Mouse (Mus musculus): ENCODE results near the gene Cela2a. TPM values are rescaled to one million over a fixed set of nuclear protein-coding genes. Genes with fewer than 3 reads are reported as not detected.

Gene Cela2a
- total RNA-seq, 1 experiment from 2014 or later = not detected

- ATAC-seq (replicated peaks; ENCODE audit: low read depth, poor library complexity, severe bottlenecking) = no peak
Observed at GRCm38 (mm10) chr4:141810975-141811374, 15.0 kb downstream of the Cela2a start.

GRCm38 (mm10) chr4:141809850-141810464 is 16.0 kb downstream of the Cela2a start:
- peak; percentile 94 for ATAC-seq (replicated peaks; ENCODE audit: low read depth, poor library complexity, severe bottlenecking)

GRCm38 (mm10) chr4:141805886-141806285 is 20.1 kb downstream of the Cela2a start:
- ATAC-seq (replicated peaks; ENCODE audit: low read depth, poor library complexity, severe bottlenecking) = no peak

- no peak for ATAC-seq (replicated peaks; ENCODE audit: low read depth, poor library complexity, severe bottlenecking)
Observed at GRCm38 (mm10) chr4:141804105-141804504, 21.9 kb downstream of the Cela2a start.

GRCm38 (mm10) chr4:141797545-141797944 is 28.4 kb downstream of the Cela2a start:
- no peak for ATAC-seq (replicated peaks; ENCODE audit: low read depth, poor library complexity, severe bottlenecking)

DNA sequence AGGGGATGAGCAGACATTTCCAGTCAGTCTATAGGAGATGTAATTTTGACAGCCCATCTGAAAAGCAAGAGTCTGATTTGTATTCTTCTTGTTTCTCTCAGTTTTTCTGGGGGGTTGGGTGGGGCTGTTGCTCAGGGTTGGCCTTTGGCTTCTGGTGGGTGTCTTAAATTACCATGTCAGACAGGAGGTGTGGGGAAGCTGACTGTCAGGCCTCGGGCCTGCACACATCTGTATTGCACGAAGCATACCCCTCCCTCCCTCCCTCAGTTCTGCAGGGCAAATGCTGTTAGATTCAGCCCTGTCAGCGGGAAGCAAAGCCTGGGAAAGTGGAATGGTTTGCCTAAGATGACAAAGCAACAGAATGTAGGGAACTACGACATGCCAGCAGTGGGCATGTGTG is 29.0 kb downstream of the Cela2a start:
- ATAC-seq (replicated peaks; ENCODE audit: low read depth, poor library complexity, severe bottlenecking) = no peak

GRCm38 (mm10) chr4:141796356-141796755 is 29.6 kb downstream of the Cela2a start:
- ATAC-seq (replicated peaks; ENCODE audit: low read depth, poor library complexity, severe bottlenecking) = no peak

DNA sequence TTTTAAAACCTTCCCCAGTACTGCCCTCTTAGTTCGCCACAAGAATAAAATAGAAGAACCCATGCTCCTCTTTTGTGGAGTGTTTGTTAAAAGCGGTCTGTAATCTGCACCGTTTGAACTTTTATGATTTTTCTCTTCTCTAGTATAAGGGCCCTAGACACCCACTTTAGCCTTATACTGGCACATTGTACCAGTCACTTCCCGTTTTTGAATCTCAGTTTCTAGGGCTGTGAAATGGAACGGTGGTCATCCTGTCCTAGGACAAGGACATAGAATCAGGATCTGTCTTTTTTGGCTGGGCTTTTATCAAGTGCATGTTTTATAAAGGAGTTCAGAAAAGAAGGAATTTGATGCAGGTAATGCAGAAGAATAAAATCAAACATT is 31.8 kb downstream of the Cela2a start:
- ATAC-seq (replicated peaks; ENCODE audit: low read depth, poor library complexity, severe bottlenecking) = no peak

GRCm38 (mm10) chr4:141793282-141794151 is 32.4 kb downstream of the Cela2a start, which contains the start of gene Casp9:
Gene Casp9 (plus strand): TSS chr4:141793612.
- ATAC-seq (replicated peaks; ENCODE audit: low read depth, poor library complexity, severe bottlenecking) = peak; percentile 70

GRCm38 (mm10) chr4:141792554-141793281 is 33.2 kb downstream of the Cela2a start:
- peak; percentile 26 for ATAC-seq (replicated peaks; ENCODE audit: low read depth, poor library complexity, severe bottlenecking)

- no peak for ATAC-seq (replicated peaks; ENCODE audit: low read depth, poor library complexity, severe bottlenecking)
Observed at GRCm38 (mm10) chr4:141791951-141792350, 34.0 kb downstream of the Cela2a start.

DNA sequence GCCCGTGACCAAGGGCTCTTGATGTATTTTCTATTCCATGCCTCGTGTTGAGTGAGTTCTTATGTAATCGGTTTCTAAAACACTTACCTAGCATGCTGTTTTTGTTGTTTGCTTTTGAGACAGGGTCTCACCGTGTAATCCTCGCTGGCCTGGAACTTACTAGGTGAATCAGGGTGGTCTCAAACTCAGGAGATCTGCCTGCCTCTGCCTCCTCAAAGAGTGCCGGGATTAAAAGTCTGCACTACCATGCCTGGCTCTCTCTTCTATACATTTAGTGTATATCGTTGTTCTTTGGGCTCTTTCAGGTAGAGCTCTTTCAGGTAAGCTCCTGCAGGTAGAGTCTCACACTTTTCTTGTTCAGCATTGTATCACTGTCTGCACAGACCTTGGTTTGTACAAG is 34.5 kb downstream of the Cela2a start:
- no peak for ATAC-seq (replicated peaks; ENCODE audit: low read depth, poor library complexity, severe bottlenecking)

GRCm38 (mm10) chr4:141790524-141790990 is 35.4 kb downstream of the Cela2a start, which contains the start of gene Dnajc16:
Gene Dnajc16 (minus strand): TSS chr4:141790931.
- peak; percentile 73 for ATAC-seq (replicated peaks; ENCODE audit: low read depth, poor library complexity, severe bottlenecking)

DNA sequence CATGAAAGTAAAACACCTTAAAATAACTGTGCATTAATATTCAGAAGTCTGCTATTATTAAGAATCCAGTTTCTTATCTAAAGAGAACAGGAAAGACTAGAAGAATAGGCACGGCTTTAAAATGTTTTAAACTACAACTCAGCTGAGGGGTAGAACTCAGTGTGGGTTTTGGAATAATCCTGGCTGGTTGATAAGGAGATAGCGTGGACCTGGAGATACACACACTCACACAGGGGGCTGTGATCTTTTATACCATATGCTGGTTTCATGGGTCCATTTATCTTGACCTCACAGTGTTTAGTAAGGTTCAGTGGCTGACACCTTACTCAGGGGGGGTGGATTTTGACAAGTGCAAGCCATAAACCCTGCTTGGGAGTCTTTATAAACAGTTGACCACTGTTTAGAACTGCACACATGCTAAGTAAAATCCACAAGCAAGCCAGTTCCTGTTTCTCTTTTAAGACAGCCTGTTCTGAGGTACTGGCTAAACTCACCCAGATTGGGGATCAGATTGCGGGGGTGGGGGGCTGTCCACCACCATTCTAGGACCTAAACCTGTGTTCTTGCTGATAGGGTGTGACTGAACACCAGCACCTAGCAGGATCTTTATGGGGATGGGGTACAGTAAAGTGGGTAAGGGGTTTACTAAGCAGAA is 36.3 kb downstream of the Cela2a start:
- ATAC-seq (replicated peaks; ENCODE audit: low read depth, poor library complexity, severe bottlenecking) = no peak

- no peak for ATAC-seq (replicated peaks; ENCODE audit: low read depth, poor library complexity, severe bottlenecking)
Observed at GRCm38 (mm10) chr4:141787462-141787861, 38.5 kb downstream of the Cela2a start.

DNA sequence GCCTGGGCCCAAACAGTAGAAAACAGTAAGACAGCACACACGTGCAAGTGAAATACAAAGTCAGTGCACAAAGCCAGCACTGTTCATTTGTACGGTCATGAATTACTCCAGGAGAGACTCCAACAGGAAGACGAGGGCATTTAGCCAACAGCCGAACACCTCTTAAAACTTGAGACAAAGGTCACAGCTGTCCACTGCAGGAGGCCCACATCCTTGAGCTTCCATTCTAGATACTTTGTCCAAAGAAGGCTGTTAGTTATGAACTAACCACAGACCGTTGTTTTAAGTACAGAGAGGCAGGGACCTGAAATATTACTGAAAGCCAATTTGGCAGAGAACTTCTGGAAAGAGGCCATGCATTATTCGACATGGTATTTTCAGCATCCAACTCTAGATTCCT is 38.9 kb downstream of the Cela2a start:
- ATAC-seq (replicated peaks; ENCODE audit: low read depth, poor library complexity, severe bottlenecking) = no peak

- no peak for ATAC-seq (replicated peaks; ENCODE audit: low read depth, poor library complexity, severe bottlenecking)
Observed at GRCm38 (mm10) chr4:141786141-141786540, 39.8 kb downstream of the Cela2a start.

GRCm38 (mm10) chr4:141784835-141785234 is 41.1 kb downstream of the Cela2a start:
- ATAC-seq (replicated peaks; ENCODE audit: low read depth, poor library complexity, severe bottlenecking) = no peak

DNA sequence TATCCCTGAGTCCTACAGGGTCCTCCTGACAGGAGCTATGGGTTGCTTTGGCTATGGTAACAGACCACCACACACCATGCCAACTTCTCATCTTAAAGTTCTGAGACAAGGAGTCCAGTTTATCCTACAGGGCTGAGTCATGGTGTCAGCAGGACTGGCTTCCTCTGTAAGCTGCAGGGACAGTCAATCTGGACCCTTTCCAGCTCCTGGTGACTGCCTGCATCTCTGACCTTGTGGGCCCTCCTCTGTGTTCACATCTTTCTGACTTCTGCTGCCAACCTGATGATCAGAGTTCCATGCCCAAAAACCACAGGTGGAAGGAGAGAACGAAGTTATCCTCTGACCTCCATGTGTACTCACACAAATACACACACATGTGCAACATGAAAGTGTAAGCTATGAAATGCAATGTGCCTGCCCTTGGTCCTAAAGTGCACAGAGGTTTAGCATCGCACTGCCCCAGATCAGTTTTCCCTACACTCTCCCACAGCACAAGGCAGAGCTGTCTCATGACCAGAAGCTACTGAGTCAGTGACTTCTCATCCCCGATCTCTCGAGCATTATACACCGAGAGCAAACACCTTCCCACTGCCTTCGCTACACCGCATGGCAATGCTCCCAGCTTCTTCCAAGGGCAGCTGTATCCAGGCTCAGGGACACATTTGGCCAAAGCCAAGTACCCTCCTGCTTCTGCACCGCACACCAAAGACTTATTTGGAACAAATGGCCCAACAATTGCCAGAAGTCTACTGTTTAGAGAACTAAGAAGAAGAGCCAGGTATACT is 44.6 kb downstream of the Cela2a start:
- no peak for ATAC-seq (replicated peaks; ENCODE audit: low read depth, poor library complexity, severe bottlenecking)

All from common myeloid progenitor, adult 5-6 weeks (primary cell).